7 mouse cellular contexts compared by ENCODE assay signal in genomic region chr9:109097291-109097690, GRCm38 (mm10). TPM values are rescaled to one million over a fixed set of nuclear protein-coding genes. Genes with fewer than 3 reads are reported as not detected.
DNase-seq lines count a peak whose midpoint lies in the region; ATAC-seq and TF ChIP-seq lines count a peak whose summit lies in the region.

No protein-coding gene starts in this region.

- TF ChIP-seq CTCF in hindbrain, postnatal 0 days (IDR thresholded peaks at IDR 0.05; ENCODE audit: low read depth), result no peak

- no peaks in the 10 kb centered on the region for H3K9me3 ChIP-seq in hindbrain, postnatal 0 days (ENCODE audit: low read length)

- H3K9ac ChIP-seq in hindbrain, postnatal 0 days (replicated peaks; ENCODE audit: low read length), result peak overlapping the region; percentile 92

- peak overlapping the region; percentile 70 for H3K4me2 ChIP-seq in hindbrain, postnatal 0 days (ENCODE audit: low read depth, low read length)

- WGBS in hindbrain, postnatal 0 days, result 13% methylated on average over 6 of the region's 6 CpGs

- H3K4me3 ChIP-seq in hindbrain, postnatal 0 days (ENCODE audit: low read length), result peak overlapping the region; percentile 75

- H3K4me1 ChIP-seq in hindbrain, postnatal 0 days (ENCODE audit: insufficient read depth, low read length), result peaks cover 18% of the 10 kb centered on the region; the same call in 1 of the 2 replicates

- peaks cover 4% of the 10 kb centered on the region; the same call in 1 of the 2 replicates for H3K36me3 ChIP-seq in hindbrain, postnatal 0 days (ENCODE audit: insufficient read depth, low read length)

- DNase-seq in Muller cell, postnatal 12 days (ENCODE audit: inconsistent ontology term), result peak; percentile 73
- DNase-seq in embryo, embryonic 9.5 days (ENCODE audit: extremely low spot score), result peak; percentile 26
- DNase-seq in hindbrain, postnatal 0 days (ENCODE audit: low spot score), result peak; percentile 15
- peak; percentile 41 to 50 for DNase-seq in lung, postnatal 4 days
- no peak for DNase-seq in urinary bladder, postnatal 10 days (ENCODE audit: low spot score)
- DNase-seq in spleen, postnatal 4 days (ENCODE audit: low spot score in 2 of 2), result no peak
- DNase-seq in adrenal gland, adult 18-20 months (ENCODE audit: low spot score in 2 of 2), result no peak

- H3K27ac ChIP-seq in hindbrain, postnatal 0 days, result peak overlapping the region; percentile 99

- no peak for ATAC-seq in hindbrain, postnatal 0 days

- H3K27me3 ChIP-seq in hindbrain, postnatal 0 days (ENCODE audit: insufficient read depth, low read length), result no peaks in the 10 kb centered on the region

RNA-seq across cellular contexts. Expression of gene Plxnb1, which starts 2.1 kb away (rescaled TPM):
- total RNA-seq in hindbrain, postnatal 0 days (2014; rRNA removed), result 82.3 and 84.4 TPM in 2 replicates
- 8.7 and 11.2 TPM in 2 replicates for polyA plus RNA-seq in hindbrain, postnatal 0 days (2015; fragmentation: Nextera tagmentation; extraction: Ambion mirVana)
- total RNA-seq in adrenal gland, adult 18-20 months (2021), result 100 to 1,000 TPM in 1 of 2 experiments, 10 to 100 TPM in 1; 63.9 to 107 TPM

RNA-seq across cellular contexts. Expression of gene Tma7, which starts 14.9 kb away (rescaled TPM):
- total RNA-seq in hindbrain, postnatal 0 days (2014; rRNA removed), result 56.2 and 73.8 TPM in 2 replicates
- 764 and 779 TPM in 2 replicates for polyA plus RNA-seq in hindbrain, postnatal 0 days (2015; fragmentation: Nextera tagmentation; extraction: Ambion mirVana)
- 100 to 1,000 TPM; 319 to 392 TPM for total RNA-seq in adrenal gland, adult 18-20 months (2021)

RNA-seq across cellular contexts. Expression of gene Ccdc51, which starts 15.0 kb away (rescaled TPM):
- total RNA-seq in hindbrain, postnatal 0 days (2014; rRNA removed), result 7.8 and 8.4 TPM in 2 replicates
- polyA plus RNA-seq in hindbrain, postnatal 0 days (2015; fragmentation: Nextera tagmentation; extraction: Ambion mirVana), result 5.1 and 6.7 TPM in 2 replicates
- total RNA-seq in adrenal gland, adult 18-20 months (2021), result 10 to 100 TPM; 11.8 to 12.6 TPM

RNA-seq across cellular contexts. Expression of gene Atrip, which starts 23.4 kb away (rescaled TPM):
- total RNA-seq in hindbrain, postnatal 0 days (2014; rRNA removed), result 39.5 and 52.3 TPM in 2 replicates
- polyA plus RNA-seq in hindbrain, postnatal 0 days (2015; fragmentation: Nextera tagmentation; extraction: Ambion mirVana), result 30.6 and 32.2 TPM in 2 replicates
- 10 to 100 TPM; 14.7 to 15.2 TPM for total RNA-seq in adrenal gland, adult 18-20 months (2021)

RNA-seq across cellular contexts. Expression of gene Trex1, which starts 37.8 kb away (rescaled TPM):
- total RNA-seq in hindbrain, postnatal 0 days (2014; rRNA removed), result 20.1 and 32.6 TPM in 2 replicates
- polyA plus RNA-seq in hindbrain, postnatal 0 days (2015; fragmentation: Nextera tagmentation; extraction: Ambion mirVana), result 14.3 and 14.4 TPM in 2 replicates
- total RNA-seq in adrenal gland, adult 18-20 months (2021), result 10 to 100 TPM; 15.8 to 21.6 TPM

Comparison
In these comparisons a context has a peak if more than half of its experiments do, and no peak if none do; other contexts are left out.
1. DNase-seq: peak in Muller cell, postnatal 12 days (single experiment), embryo, embryonic 9.5 days (single experiment), hindbrain, postnatal 0 days (single experiment) and lung, postnatal 4 days (2 of 2); none in urinary bladder, postnatal 10 days (single experiment), spleen, postnatal 4 days (0 of 2) and adrenal gland, adult 18-20 months (0 of 2).